Mouse (Mus musculus) MEL (cell line): ENCODE measurements around the gene Itgb2.

Source experiments
- CHD2 ChIP-seq: IDR thresholded peaks from 2 replicates; pipeline ENCODE4 v1.6.1; 2011; ENCODE audit warnings: low read length, improper control_type of control experiment
- CTCF ChIP-seq, 3 experiments: IDR thresholded peaks in 2 of 3; conservative IDR thresholded peaks in 1 of 3; 2 replicates each; pipeline ENCODE4 v1.5.1; 2011 to 2012; ENCODE audit warnings: low read length in 3 of 3, low read depth in 2 of 3, mild to moderate bottlenecking in 2 of 3, improper control_type of control experiment in 1 of 3, inconsistent platforms in 1 of 3, mixed read lengths in 1 of 3, moderate library complexity in 1 of 3; ENCODE audit not compliant: control insufficient read depth in 1 of 3, insufficient read depth in 1 of 3, poor library complexity in 1 of 3, severe bottlenecking in 1 of 3
- EP300 ChIP-seq, 2 experiments: IDR thresholded peaks; 2 replicates each; pipeline ENCODE4 v1.6.1; 2011; ENCODE audit warnings: improper control_type of control experiment in 2 of 2, low read length in 2 of 2, low read depth in 1 of 2, mild to moderate bottlenecking in 1 of 2
- HCFC1 ChIP-seq: IDR thresholded peaks from 2 replicates; pipeline ENCODE4 v1.6.1; 2012; ENCODE audit warnings: low read depth, mild to moderate bottlenecking, inconsistent platforms, low read length, improper control_type of control experiment, moderate library complexity
- MAX ChIP-seq: IDR thresholded peaks from 2 replicates; pipeline ENCODE4 v1.6.1; 2011; ENCODE audit warnings: low read length, improper control_type of control experiment
- NRF1 ChIP-seq: IDR thresholded peaks from 2 replicates; pipeline ENCODE4 v1.6.1; 2014; ENCODE audit warnings: low read depth, mild to moderate bottlenecking, inconsistent platforms, low read length, improper control_type of control experiment, moderate library complexity; ENCODE audit not compliant: poor library complexity, insufficient read depth, severe bottlenecking
- POLR2A ChIP-seq, 2 experiments: IDR thresholded peaks; 2 replicates each; pipeline ENCODE4 v1.6.1; 2011 to 2012; ENCODE audit warnings: low read length in 2 of 2, mild to moderate bottlenecking in 2 of 2, control low read depth in 1 of 2, improper control_type of control experiment in 1 of 2, low read depth in 1 of 2, moderate library complexity in 1 of 2; ENCODE audit not compliant: control insufficient read depth in 1 of 2, insufficient read depth in 1 of 2, poor library complexity in 1 of 2
- POLR2AphosphoS2 ChIP-seq: IDR thresholded peaks from 2 replicates; pipeline ENCODE4 v1.6.1; 2011; ENCODE audit warnings: low read length, improper control_type of control experiment
- TAL1 ChIP-seq: IDR thresholded peaks from 2 replicates; pipeline ENCODE4 v1.6.1; 2012; ENCODE audit warnings: mild to moderate bottlenecking, inconsistent platforms, low read length, moderate library complexity, mixed read lengths
- TCF12 ChIP-seq: IDR thresholded peaks from 2 replicates; pipeline ENCODE4 v1.6.1; 2014; ENCODE audit warnings: low read depth, mild to moderate bottlenecking, inconsistent platforms, low read length, improper control_type of control experiment, moderate library complexity
- USF1 ChIP-seq: IDR thresholded peaks from 2 replicates; pipeline ENCODE4 v1.6.1; 2014; ENCODE audit warnings: low read depth, mild to moderate bottlenecking, inconsistent platforms, low read length, improper control_type of control experiment, moderate library complexity
- ZMIZ1 ChIP-seq: IDR thresholded peaks from 2 replicates; pipeline ENCODE4 v1.6.1; 2012; ENCODE audit warnings: low read depth, mild to moderate bottlenecking, inconsistent platforms, low read length, improper control_type of control experiment, moderate library complexity
- ZNF384 ChIP-seq: IDR thresholded peaks from 2 replicates; pipeline ENCODE4 v1.6.1; 2012; ENCODE audit warnings: low read depth, mild to moderate bottlenecking, inconsistent platforms, low read length, improper control_type of control experiment

- no peak for TF ChIP-seq CTCF (IDR thresholded peaks at IDR 0.05 in 2 of 3, conservative IDR thresholded peaks at IDR 0.05 in 1 of 3; ENCODE audit: control insufficient read depth in 1 of 3, insufficient read depth in 1 of 3, low read depth in 2 of 3, low read length in 3 of 3, poor library complexity in 1 of 3, severe bottlenecking in 1 of 3)
- no peak for TF ChIP-seq POLR2A (IDR thresholded peaks at IDR 0.05; ENCODE audit: control insufficient read depth in 1 of 2, insufficient read depth in 1 of 2, low read depth in 1 of 2, low read length in 2 of 2, poor library complexity in 1 of 2)
- TF ChIP-seq POLR2AphosphoS2 = no peak
- no peak for TF ChIP-seq TCF12
- TF ChIP-seq ZNF384 = no peak
- TF ChIP-seq ZMIZ1 = no peak
- TF ChIP-seq USF1 = no peak
- no peak for TF ChIP-seq NRF1
- TF ChIP-seq CHD2 = no peak
- no peak for TF ChIP-seq MAX
- no peak for TF ChIP-seq TAL1
- TF ChIP-seq HCFC1 = no peak
- no peak for TF ChIP-seq EP300 (IDR thresholded peaks at IDR 0.05; ENCODE audit: low read depth in 1 of 2, low read length in 2 of 2)
Observed at GRCm38 (mm10) chr10:77569481-77569880, 39.4 kb downstream of the Itgb2 start.
